Mouse (Mus musculus): ENCODE measurements around the gene Ccnjl. TPM values are rescaled to one million over a fixed set of nuclear protein-coding genes. Genes with fewer than 3 reads are reported as not detected.

The Ccnjl gene
- 9.5 and 14.5 TPM in 2 replicates for polyA plus RNA-seq (2014; fragmentation: Nextera tagmentation; extraction: Ambion mirVana)

- H3K9me3 ChIP-seq (ENCODE audit: control insufficient read depth, low read length), result no peaks in the 10 kb centered on the region
- H3K27me3 ChIP-seq (ENCODE audit: control insufficient read depth, insufficient read depth, low read length), result no peaks in the 10 kb centered on the region
- under 1% methylated on average over 78 of the region's 79 CpGs for WGBS
- peak within 1 kb of the TSS; percentile 83 for H3K4me3 ChIP-seq (ENCODE audit: low read depth, low read length)
- peak within 1 kb of the TSS; percentile 56 for H3K9ac ChIP-seq (replicated peaks; ENCODE audit: low read depth, low read length)
- no peaks in the 10 kb centered on the region for H3K36me3 ChIP-seq (ENCODE audit: control insufficient read depth, insufficient read depth, low read length)
- peak within 1 kb of the TSS; percentile 74 for H3K27ac ChIP-seq (ENCODE audit: low read depth, low read length)
- H3K4me2 ChIP-seq (ENCODE audit: low read depth, low read length), result peak within 1 kb of the TSS; percentile 72
- ATAC-seq (ENCODE audit: low read depth), result peak; percentile 81
- peaks cover 10% of the 10 kb centered on the region for H3K4me1 ChIP-seq (ENCODE audit: control insufficient read depth, insufficient read depth, low read length)
Measured at GRCm38 (mm10) chr11:43528683-43529499, at the start of gene Ccnjl. TSS of gene Ccnjl (plus strand) at chr11:43528784.

GRCm38 (mm10) chr11:43479376-43479775 is 49.2 kb upstream of the Ccnjl start:
- H3K27me3 ChIP-seq (ENCODE audit: control insufficient read depth, insufficient read depth, low read length), result no peaks in the 10 kb centered on the region
- no peaks in the 10 kb centered on the region for H3K9me3 ChIP-seq (ENCODE audit: control insufficient read depth, low read length)
- no peak overlapping the region for H3K27ac ChIP-seq (ENCODE audit: low read depth, low read length)
- WGBS, result 92% methylated on average over 3 of the region's 3 CpGs
- no peak overlapping the region for H3K9ac ChIP-seq (replicated peaks; ENCODE audit: low read depth, low read length)
- ATAC-seq (ENCODE audit: low read depth), result no peak
- H3K36me3 ChIP-seq (ENCODE audit: control insufficient read depth, insufficient read depth, low read length), result no peaks in the 10 kb centered on the region
- no peak overlapping the region for H3K4me3 ChIP-seq (ENCODE audit: low read depth, low read length)
- no peak overlapping the region for H3K4me2 ChIP-seq (ENCODE audit: low read depth, low read length)
- no peaks in the 10 kb centered on the region for H3K4me1 ChIP-seq (ENCODE audit: control insufficient read depth, insufficient read depth, low read length)

- H3K36me3 ChIP-seq (ENCODE audit: control insufficient read depth, insufficient read depth, low read length), result no peaks in the 10 kb centered on the region
- no peaks in the 10 kb centered on the region for H3K27me3 ChIP-seq (ENCODE audit: control insufficient read depth, insufficient read depth, low read length)
- no peak overlapping the region for H3K4me3 ChIP-seq (ENCODE audit: low read depth, low read length)
- no peak for ATAC-seq (ENCODE audit: low read depth)
- WGBS, result 50% methylated on average over 5 of the region's 5 CpGs
- H3K4me2 ChIP-seq (ENCODE audit: low read depth, low read length), result no peak overlapping the region
- H3K9ac ChIP-seq (replicated peaks; ENCODE audit: low read depth, low read length), result no peak overlapping the region
- no peaks in the 10 kb centered on the region for H3K4me1 ChIP-seq (ENCODE audit: control insufficient read depth, insufficient read depth, low read length)
- H3K9me3 ChIP-seq (ENCODE audit: control insufficient read depth, low read length), result no peaks in the 10 kb centered on the region
- no peak overlapping the region for H3K27ac ChIP-seq (ENCODE audit: low read depth, low read length)
Measured at GRCm38 (mm10) chr11:43480561-43480960, 48.0 kb upstream of the Ccnjl start.

- H3K36me3 ChIP-seq (ENCODE audit: control insufficient read depth, insufficient read depth, low read length), result no peaks in the 10 kb centered on the region
- H3K27me3 ChIP-seq (ENCODE audit: control insufficient read depth, insufficient read depth, low read length), result no peaks in the 10 kb centered on the region
- H3K4me1 ChIP-seq (ENCODE audit: control insufficient read depth, insufficient read depth, low read length), result no peaks in the 10 kb centered on the region
- H3K9ac ChIP-seq (replicated peaks; ENCODE audit: low read depth, low read length), result no peak overlapping the region
- ATAC-seq (ENCODE audit: low read depth), result no peak
- no peak overlapping the region for H3K27ac ChIP-seq (ENCODE audit: low read depth, low read length)
- H3K9me3 ChIP-seq (ENCODE audit: control insufficient read depth, low read length), result no peaks in the 10 kb centered on the region
- no peak overlapping the region for H3K4me3 ChIP-seq (ENCODE audit: low read depth, low read length)
- no peak overlapping the region for H3K4me2 ChIP-seq (ENCODE audit: low read depth, low read length)
- WGBS, result 76% methylated on average over 3 of the region's 3 CpGs
Measured at GRCm38 (mm10) chr11:43481672-43482522, 46.7 kb upstream of the Ccnjl start.

DNA sequence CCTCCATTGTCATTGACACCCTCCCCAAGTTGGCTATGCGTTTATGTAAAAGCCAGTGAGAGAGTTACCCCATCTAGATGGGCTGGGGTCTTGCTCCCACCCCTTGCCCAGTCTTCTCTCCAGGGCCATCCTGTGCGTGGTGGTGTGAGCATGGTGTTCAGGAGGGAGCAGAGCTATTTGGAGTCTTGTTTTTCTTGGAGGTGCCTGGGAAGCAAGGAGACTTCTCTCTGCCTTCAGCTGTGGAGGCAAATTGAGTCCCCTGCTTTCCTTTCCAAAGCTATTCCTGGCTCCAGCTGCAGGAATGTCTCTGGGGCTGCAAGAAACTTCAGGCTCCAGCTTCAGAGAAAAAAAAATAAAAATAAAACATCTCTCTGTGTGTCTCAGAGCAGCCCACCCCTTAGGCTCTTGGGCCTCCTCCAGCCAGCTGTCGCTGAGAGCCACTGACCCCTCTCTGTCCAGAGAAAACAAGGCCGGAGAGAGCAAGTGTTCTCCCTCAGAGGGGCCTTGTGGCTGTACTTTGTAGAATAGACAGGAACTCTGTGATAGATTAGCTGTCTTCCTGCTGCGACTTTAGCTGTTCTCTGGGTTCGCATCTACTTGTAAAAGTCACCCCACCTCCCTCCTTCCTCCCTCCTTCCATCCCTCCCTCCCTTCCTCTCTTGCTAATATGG is 45.3 kb upstream of the Ccnjl start:
- WGBS, result 44% methylated on average over 6 of the region's 6 CpGs
- H3K9ac ChIP-seq (replicated peaks; ENCODE audit: low read depth, low read length), result no peak overlapping the region

GRCm38 (mm10) chr11:43484057-43484456 is 44.5 kb upstream of the Ccnjl start:
- no peak for ATAC-seq (ENCODE audit: low read depth)

More for the DNA sequence above, 45.3 kb upstream of the Ccnjl start:
- Histone ChIP-seq H3K4me2 (ENCODE audit: low read depth, low read length) (no peak overlapping the region), H3K27ac (ENCODE audit: low read depth, low read length) (no peak overlapping the region), H3K9me3 (ENCODE audit: control insufficient read depth, low read length) (no peaks in the 10 kb centered on the region), H3K36me3 (ENCODE audit: control insufficient read depth, insufficient read depth, low read length) (no peaks in the 10 kb centered on the region), H3K4me3 (ENCODE audit: low read depth, low read length) (no peak overlapping the region), H3K27me3 (ENCODE audit: control insufficient read depth, insufficient read depth, low read length) (no peaks in the 10 kb centered on the region), H3K4me1 (ENCODE audit: control insufficient read depth, insufficient read depth, low read length) (no peaks in the 10 kb centered on the region)
- no peak; the same call in 1 of the 2 replicates for ATAC-seq (ENCODE audit: low read depth)

DNA sequence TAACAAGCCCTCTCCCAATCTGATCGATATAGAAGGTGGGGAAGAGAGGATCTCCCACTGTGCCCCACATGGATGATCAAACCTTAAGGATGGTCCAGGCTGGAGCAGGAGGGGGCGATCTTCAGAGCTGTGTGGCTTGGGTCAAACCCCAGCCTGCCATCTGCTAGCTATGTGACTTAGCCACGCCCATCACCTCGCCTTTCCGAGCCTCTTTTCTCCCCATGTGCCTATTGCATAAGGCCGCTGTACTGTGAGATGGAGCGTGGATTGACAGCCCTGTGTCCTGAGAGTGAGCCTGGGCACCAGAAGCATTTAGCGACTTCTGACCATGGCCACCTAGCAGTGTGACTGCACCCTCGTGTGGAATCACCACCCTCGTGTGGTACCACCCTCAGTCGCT is 43.9 kb upstream of the Ccnjl start:
- Histone ChIP-seq H3K4me2 (ENCODE audit: low read depth, low read length) (no peak overlapping the region), H3K9me3 (ENCODE audit: control insufficient read depth, low read length) (no peaks in the 10 kb centered on the region), H3K27ac (ENCODE audit: low read depth, low read length) (no peak overlapping the region), H3K4me3 (ENCODE audit: low read depth, low read length) (no peak overlapping the region), H3K27me3 (ENCODE audit: control insufficient read depth, insufficient read depth, low read length) (no peaks in the 10 kb centered on the region), H3K36me3 (ENCODE audit: control insufficient read depth, insufficient read depth, low read length) (no peaks in the 10 kb centered on the region), H3K9ac (replicated peaks; ENCODE audit: low read depth, low read length) (no peak overlapping the region), H3K4me1 (ENCODE audit: control insufficient read depth, insufficient read depth, low read length) (no peaks in the 10 kb centered on the region)
- no peak for ATAC-seq (ENCODE audit: low read depth)
- WGBS, result 43% methylated on average over 11 of the region's 11 CpGs

More at GRCm38 (mm10) chr11:43484057-43484456, 44.5 kb upstream of the Ccnjl start:
- Histone ChIP-seq H3K9me3 (ENCODE audit: control insufficient read depth, low read length) (no peaks in the 10 kb centered on the region), H3K36me3 (ENCODE audit: control insufficient read depth, insufficient read depth, low read length) (no peaks in the 10 kb centered on the region), H3K27me3 (ENCODE audit: control insufficient read depth, insufficient read depth, low read length) (no peaks in the 10 kb centered on the region), H3K4me3 (ENCODE audit: low read depth, low read length) (no peak overlapping the region), H3K9ac (replicated peaks; ENCODE audit: low read depth, low read length) (no peak overlapping the region), H3K27ac (ENCODE audit: low read depth, low read length) (no peak overlapping the region), H3K4me1 (ENCODE audit: control insufficient read depth, insufficient read depth, low read length) (no peaks in the 10 kb centered on the region), H3K4me2 (ENCODE audit: low read depth, low read length) (no peak overlapping the region)
- WGBS, result 78% methylated on average over 4 of the region's 4 CpGs

- Histone ChIP-seq H3K4me3 (ENCODE audit: low read depth, low read length) (no peak overlapping the region), H3K27me3 (ENCODE audit: control insufficient read depth, insufficient read depth, low read length) (no peaks in the 10 kb centered on the region), H3K9me3 (ENCODE audit: control insufficient read depth, low read length) (no peaks in the 10 kb centered on the region), H3K4me2 (ENCODE audit: low read depth, low read length) (no peak overlapping the region), H3K4me1 (ENCODE audit: control insufficient read depth, insufficient read depth, low read length) (no peaks in the 10 kb centered on the region), H3K27ac (ENCODE audit: low read depth, low read length) (no peak overlapping the region), H3K36me3 (ENCODE audit: control insufficient read depth, insufficient read depth, low read length) (no peaks in the 10 kb centered on the region), H3K9ac (replicated peaks; ENCODE audit: low read depth, low read length) (no peak overlapping the region)
- 91% methylated on average over 9 of the region's 9 CpGs for WGBS
- no peak for ATAC-seq (ENCODE audit: low read depth)
Measured at GRCm38 (mm10) chr11:43485855-43486254, 42.7 kb upstream of the Ccnjl start.

All from neural tube, embryonic 14.5 days (tissue).